Mouse (Mus musculus): ENCODE data around the gene Polr2j. TPM values are rescaled to one million over a fixed set of nuclear protein-coding genes. Genes with fewer than 3 reads are reported as not detected.
"Not testable (repeated sequence)": the region's sequence is repeated elsewhere in the genome, so short reads cannot be mapped to it uniquely, and the experiment has no call there.

Gene Polr2j
- total RNA-seq, 2 experiments from 2014 or later = 74.9 to 75.7 TPM

GRCm38 (mm10) chr5:136160084-136160483, 43.7 kb downstream of the Polr2j start:
- not testable (repeated sequence) for DNase-seq (ENCODE audit: low spot score in 2 of 2)

GRCm38 (mm10) chr5:136163807-136164474, 47.5 kb downstream of the Polr2j start:
- no peak for DNase-seq (ENCODE audit: low spot score in 2 of 2)

- no peak for DNase-seq (ENCODE audit: low spot score in 2 of 2)
These were observed 48.8 kb downstream of the Polr2j start for GRCm38 (mm10) chr5:136165246-136165645.

DNA sequence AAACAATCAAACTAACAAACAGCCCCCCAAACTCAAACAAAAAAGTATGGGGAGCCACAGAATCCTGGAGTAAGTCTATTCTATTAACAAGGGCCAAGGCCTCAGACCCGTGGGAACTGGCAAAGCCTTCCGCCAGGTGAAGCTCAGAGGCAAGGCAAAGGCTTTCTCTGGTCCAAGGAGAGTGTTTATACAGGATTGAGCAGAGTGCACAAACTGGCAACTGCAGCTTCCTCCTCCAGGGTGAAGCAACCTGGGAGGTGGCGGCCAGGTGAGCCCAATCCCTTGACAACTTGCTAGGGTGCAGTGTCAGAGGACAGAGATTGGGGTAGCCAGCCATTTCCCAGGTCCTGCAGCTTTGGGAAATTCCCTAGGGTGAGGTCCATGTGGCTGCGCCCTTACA, 50.9 kb downstream of the Polr2j start:
- DNase-seq (ENCODE audit: low spot score in 2 of 2) = no peak

- DNase-seq (ENCODE audit: low spot score in 2 of 2) = no peak
These were observed 51.6 kb downstream of the Polr2j start for GRCm38 (mm10) chr5:136168071-136168470.

- DNase-seq (ENCODE audit: low spot score in 2 of 2) = peak; percentile 38 to 45
These were observed 53.4 kb downstream of the Polr2j start for GRCm38 (mm10) chr5:136169626-136170511.

DNA sequence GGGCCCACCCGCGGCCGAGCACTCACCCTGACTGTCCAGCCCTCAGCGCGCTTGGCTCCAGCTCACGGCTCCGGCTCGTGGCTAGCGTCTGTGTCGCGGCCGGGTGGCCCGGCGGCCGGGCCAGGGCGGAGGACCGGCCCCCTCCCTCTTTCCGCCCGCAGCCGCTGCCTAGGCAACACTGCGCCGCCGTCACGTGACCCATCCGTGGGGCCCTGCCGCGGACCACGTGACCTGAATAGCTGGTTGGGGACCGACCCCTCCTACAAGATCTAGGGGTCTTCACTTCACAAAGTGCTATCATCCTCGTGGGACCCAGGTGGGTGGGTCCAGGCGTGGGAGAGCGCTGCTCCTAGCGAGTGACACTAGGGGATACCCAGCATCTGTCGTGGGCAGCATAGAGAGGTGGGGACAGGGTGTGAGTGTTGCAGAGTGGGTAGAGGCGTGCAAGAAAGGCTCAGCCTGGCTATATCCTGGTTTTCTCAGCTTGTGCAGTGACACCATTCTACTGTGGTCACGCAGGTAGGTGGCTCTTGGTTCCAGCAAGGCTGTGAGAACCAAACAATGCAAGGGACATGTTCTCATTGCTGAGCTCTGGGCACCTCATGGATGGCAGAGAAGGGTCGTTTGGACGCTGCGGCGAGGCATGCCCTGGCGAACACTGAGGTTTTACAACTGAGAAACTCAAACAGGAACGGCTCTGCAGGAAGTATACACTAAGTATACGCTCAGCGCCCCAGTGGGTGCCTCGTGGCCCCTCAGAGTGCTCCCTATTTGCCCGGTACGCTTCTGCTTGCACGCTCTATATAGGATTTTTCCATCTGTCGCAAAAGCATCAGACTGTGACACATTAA, 54.3 kb downstream of the Polr2j start, which contains the start of gene Orai2:
TSS of gene Orai2 (minus strand) at position 202 of the 851 bp plus-strand sequence.
- DNase-seq (ENCODE audit: low spot score in 2 of 2) = peak; percentile 77 to 86

DNA sequence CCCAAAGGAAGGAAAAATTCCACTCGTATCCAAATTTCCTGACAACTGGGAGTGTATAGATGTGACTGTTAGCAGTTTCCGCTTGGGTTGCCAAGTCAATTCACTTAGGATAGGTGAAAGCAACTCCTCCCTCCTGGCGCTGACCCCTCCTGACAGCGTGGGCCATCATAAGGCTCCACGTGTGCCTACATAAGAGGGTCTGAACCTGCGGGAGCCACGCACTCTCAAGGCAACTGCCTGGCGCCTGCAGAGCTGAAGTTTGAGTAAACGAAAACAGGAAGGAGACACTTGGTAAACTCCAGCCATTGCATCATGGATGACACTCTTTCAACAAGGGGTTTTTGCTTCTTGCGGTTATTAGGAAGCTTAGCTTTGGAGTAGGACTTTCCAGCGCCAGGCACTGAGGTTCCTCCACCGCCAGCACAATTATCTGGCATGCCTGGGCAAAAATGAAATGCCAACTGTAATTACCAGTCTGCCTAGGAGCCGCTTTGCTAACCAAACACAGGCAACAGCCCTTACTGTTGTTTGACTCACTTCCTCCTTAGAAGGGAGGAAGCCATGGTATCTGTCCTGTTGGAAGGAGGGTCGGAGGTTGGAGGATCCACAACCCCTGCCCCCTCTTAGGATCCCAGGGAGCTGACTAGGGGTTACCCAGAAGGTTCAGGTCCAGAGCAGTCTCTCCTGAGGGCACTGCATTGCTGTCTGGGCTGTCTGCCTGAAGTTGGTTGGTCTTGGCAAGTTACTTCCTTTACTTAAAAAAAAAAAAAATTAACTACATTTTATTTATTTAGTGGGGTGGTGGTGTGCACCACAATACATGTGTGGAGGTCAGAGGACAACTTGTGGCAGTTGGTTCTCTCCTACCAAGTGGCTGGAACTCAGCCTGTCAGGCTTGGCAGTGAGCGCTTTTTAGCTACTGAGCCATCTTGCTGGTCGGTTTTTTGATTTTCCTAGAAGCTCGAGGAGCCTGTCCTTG, 55.2 kb downstream of the Polr2j start:
- no peak for DNase-seq (ENCODE audit: low spot score in 2 of 2)

Small RNA genes lying within 50 kb of the gene (microRNA-seq; reads per million reads assigned to microRNA genes)
- gene Mir7035 = 1.7 to 2.1 reads per million in 2 experiments

Other genes with a start within 250 kb of the Polr2j start
- 10 to 100 TPM; 16.5 to 31.4 TPM for gene Hspb1, start 228.7 kb upstream of the Polr2j start, total RNA-seq (2021)
- 1,000 to 10,000 TPM; 1,157 to 1,215 TPM for gene Ywhag, start 182.0 kb upstream of the Polr2j start, total RNA-seq (2021)
- 1 to 10 TPM in 1 of 2 experiments, under 1 TPM in 1; 0.79 to 1.3 TPM for gene Ssc4d, start 142.1 kb upstream of the Polr2j start, total RNA-seq (2021)
- gene Zp3, start 136.5 kb upstream of the Polr2j start, total RNA-seq (2021) = not detected
- 10 to 100 TPM in 1 of 2 experiments, 1 to 10 TPM in 1; 8.3 to 10.2 TPM for gene Dtx2, start 121.8 kb upstream of the Polr2j start, total RNA-seq (2021)
- not detected for gene Upk3b, start 78.1 kb upstream of the Polr2j start, total RNA-seq (2021)
- gene Upk3bl, start 62.1 kb upstream of the Polr2j start, total RNA-seq (2021) = under 1 TPM in 1 of 2 experiments, not detected in 1; 0.75 TPM
- gene Rasa4, start 32.7 kb upstream of the Polr2j start, total RNA-seq (2021) = 10 to 100 TPM in 1 of 2 experiments, 1 to 10 TPM in 1; 4.8 to 10.3 TPM
- 10 to 100 TPM; 13.8 to 16.2 TPM for gene Lrwd1, start 19.4 kb downstream of the Polr2j start, total RNA-seq (2021)
- 1 to 10 TPM; 9.0 to 9.5 TPM for gene Alkbh4, start 19.5 kb downstream of the Polr2j start, total RNA-seq (2021)
- gene Orai2, start 54.1 kb downstream of the Polr2j start, total RNA-seq (2021) = 10 to 100 TPM; 45.9 to 48.5 TPM
- 10 to 100 TPM; 36.2 to 40.7 TPM for gene Prkrip1, start 82.3 kb downstream of the Polr2j start, total RNA-seq (2021)
- gene Sh2b2, start 129.9 kb downstream of the Polr2j start, total RNA-seq (2021) = 1 to 10 TPM; 7.5 to 8.4 TPM

Measured in left cerebral cortex, adult 18-20 months (tissue).